Mouse (Mus musculus) C2C12 (cell line): ENCODE results near the gene Slc22a23.

Experiments used
- CEBPB ChIP-seq: IDR thresholded peaks from one replicate; pipeline ENCODE4 v1.6.1; 2011; ENCODE audit warnings: low read depth, mild to moderate bottlenecking, control low read depth, moderate library complexity
- CTCF ChIP-seq: IDR thresholded peaks from one replicate; pipeline ENCODE4 v1.5.1; 2011; ENCODE audit not compliant: control insufficient read depth, insufficient read depth, insufficient read length
- FOSL1 ChIP-seq: IDR thresholded peaks from one replicate; pipeline ENCODE4 v1.8.0; 2011; ENCODE audit warnings: mild to moderate bottlenecking, low read length; ENCODE audit not compliant: poor library complexity, insufficient read depth, severe bottlenecking
- MAX ChIP-seq: IDR thresholded peaks from one replicate; pipeline ENCODE4 v1.6.1; 2011; ENCODE audit warnings: mild to moderate bottlenecking, control low read depth
- USF1 ChIP-seq: IDR thresholded peaks from one replicate; pipeline ENCODE4 v1.6.1; 2011; ENCODE audit warnings: low read depth, mild to moderate bottlenecking, control low read depth, moderate library complexity

DNA sequence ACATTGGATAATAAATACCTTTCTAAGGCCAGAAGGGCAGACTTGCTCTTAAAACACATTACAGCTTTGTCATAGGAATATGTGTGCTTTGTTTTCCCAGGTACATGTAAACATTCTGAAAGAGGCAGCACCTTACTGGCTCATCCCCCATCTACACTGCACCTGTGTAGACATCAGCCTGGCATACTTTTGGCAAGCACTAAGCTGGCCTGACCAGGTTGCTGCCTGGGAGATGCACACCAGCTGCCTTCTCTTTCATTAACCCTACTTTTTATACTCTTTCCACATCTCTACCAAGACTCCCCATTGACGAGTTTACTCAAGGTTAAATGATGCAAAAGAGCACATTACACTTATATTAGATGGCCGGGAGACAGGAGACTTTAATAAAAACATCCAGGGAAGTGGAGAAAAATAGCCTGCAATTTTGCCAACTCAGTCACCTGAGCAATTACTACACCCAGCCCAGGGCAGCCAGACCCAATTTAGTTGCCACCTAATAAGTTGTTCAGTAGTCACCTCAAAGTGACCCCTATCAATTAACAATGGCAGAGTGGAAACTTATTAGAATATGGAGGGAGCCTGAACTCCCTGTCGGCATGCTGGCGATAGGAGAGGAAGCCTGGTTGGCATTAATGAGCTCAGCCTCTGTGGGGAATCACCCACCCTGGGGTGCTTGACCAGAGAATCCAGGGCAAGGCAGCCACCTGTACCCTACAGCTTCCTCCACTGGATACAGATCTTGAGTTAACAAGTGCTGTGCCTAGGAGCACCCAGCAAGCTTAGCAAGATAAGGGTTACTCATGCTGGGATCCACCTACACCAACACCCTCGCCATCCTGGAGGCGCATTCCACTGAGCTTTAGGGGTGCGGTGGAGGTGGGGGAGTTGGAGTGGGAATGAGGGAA lies 37.0 kb downstream of the Slc22a23 start:
- TF ChIP-seq CTCF = no peak
- no peak for TF ChIP-seq USF1
- TF ChIP-seq CEBPB = no peak
- no peak for TF ChIP-seq FOSL1
- TF ChIP-seq MAX = no peak
